Mouse (Mus musculus): ENCODE results near the gene Aup1.

- TF ChIP-seq CTCF (IDR thresholded peaks at IDR 0.05; ENCODE audit: borderline replicate concordance, insufficient read depth, low read depth, low read length) (no peak), POLR2A (IDR thresholded peaks at IDR 0.05; ENCODE audit: borderline replicate concordance, insufficient read depth, low read length) (no peak)
Observed at GRCm38 (mm10) chr6:83084477-83084876, 30.2 kb downstream of the Aup1 start.
